Mouse (Mus musculus): ENCODE results near the gene Faf2.

- no peak for TF ChIP-seq CTCF (IDR thresholded peaks at IDR 0.05; ENCODE audit: extremely low read depth, insufficient read depth, insufficient read length, insufficient replicate concordance)
- no peak for TF ChIP-seq POLR2A (IDR thresholded peaks at IDR 0.05; ENCODE audit: low read depth, low read length)
These were observed 64.8 kb downstream of the Faf2 start for GRCm38 (mm10) chr13:54686139-54687053.
